25 mouse cellular contexts compared by ENCODE assay signal in genomic region chr1:168370966-168371365, GRCm38 (mm10).
"Had no signal": no experiment of that assay in that cellular context is flagged by ENCODE, and none has a peak within 500 bp of the region (broad histone marks: within the 10 kb centered on the region; RNA-seq: fewer than 3 reads in every experiment).

No protein-coding gene starts in this region.

- DNase-seq: gastrocnemius, postnatal 14 days; gastrocnemius, postnatal 36 days; heart, adult 18-20 months; heart, postnatal 14 days; heart, postnatal 36 days; kidney, adult 11 months; kidney, adult 2 months; kidney, adult 9 months; kidney, postnatal 14 days; kidney, postnatal 36 days; layer of hippocampus, adult 9-11 months; layer of hippocampus, postnatal 36 days; left cerebral cortex, postnatal 4 days had no signal

- H3K9ac ChIP-seq: heart, embryonic 12.5 days; hindbrain, embryonic 13.5 days; hindbrain, embryonic 15.5 days; kidney, embryonic 15.5 days; limb, embryonic 13.5 days; limb, embryonic 15.5 days; liver, embryonic 12.5 days; liver, embryonic 14.5 days had no signal

- H3K36me3 ChIP-seq: hindbrain, embryonic 13.5 days; hindbrain, embryonic 15.5 days; liver, embryonic 12.5 days had no signal

- H3K9me3 ChIP-seq: heart, embryonic 10.5 days; heart, embryonic 12.5 days; hindbrain, embryonic 13.5 days; hindbrain, embryonic 15.5 days; kidney, embryonic 15.5 days; limb, embryonic 13.5 days; limb, embryonic 15.5 days; liver, embryonic 12.5 days had no signal

- H3K4me3 ChIP-seq: heart, embryonic 10.5 days; heart, embryonic 12.5 days; hindbrain, embryonic 13.5 days; hindbrain, embryonic 15.5 days; kidney, embryonic 15.5 days; limb, embryonic 13.5 days; limb, embryonic 15.5 days; liver, embryonic 12.5 days had no signal

- H3K27ac ChIP-seq: heart, embryonic 10.5 days; hindbrain, embryonic 13.5 days; hindbrain, embryonic 15.5 days; hindbrain, postnatal 0 days; kidney, embryonic 15.5 days; kidney, postnatal 0 days; limb, embryonic 13.5 days; limb, embryonic 15.5 days; liver, embryonic 12.5 days; liver, embryonic 14.5 days had no signal

- H3K4me1 ChIP-seq: liver, embryonic 12.5 days had no signal

- H3K27me3 ChIP-seq: heart, embryonic 12.5 days; hindbrain, embryonic 13.5 days; hindbrain, embryonic 15.5 days; kidney, embryonic 15.5 days; limb, embryonic 15.5 days; liver, embryonic 12.5 days had no signal

- H3K4me2 ChIP-seq: heart, embryonic 12.5 days; hindbrain, embryonic 13.5 days; hindbrain, embryonic 15.5 days; kidney, embryonic 15.5 days; limb, embryonic 13.5 days; limb, embryonic 15.5 days; liver, embryonic 12.5 days had no signal

- ATAC-seq: hindbrain, postnatal 0 days; intestine, embryonic 16.5 days; liver, embryonic 12.5 days had no signal
